Mouse (Mus musculus): Measurements from ENCODE around the gene Gdf5.
"Not testable (repeated sequence)": the region's sequence is repeated elsewhere in the genome, so short reads cannot be mapped to it uniquely, and the experiment has no call there.

Gene Gdf5

DNA sequence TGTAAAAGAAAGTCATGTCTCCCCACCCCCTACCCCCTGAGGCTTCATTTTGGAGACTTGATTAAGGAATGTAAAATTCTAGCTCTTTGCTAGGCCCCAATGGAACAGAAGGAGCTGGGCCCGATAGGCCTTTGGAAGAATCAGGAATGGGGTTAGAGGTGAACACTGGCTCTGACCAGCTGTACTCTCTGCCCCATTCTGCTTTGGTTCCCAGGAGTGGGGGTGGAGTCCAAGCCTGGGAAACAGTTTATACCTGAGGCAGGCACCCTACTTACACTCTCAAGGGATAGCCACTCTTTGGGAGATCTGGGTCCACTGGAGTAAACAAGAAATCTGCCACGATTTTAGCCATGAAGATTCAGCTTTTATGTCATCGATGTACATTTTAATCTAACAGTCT lies 4.5 kb downstream of the Gdf5 start, which contains the start of gene Gm15557:
Gene Gm15557 (plus strand): TSS at position 48 of the 400 bp plus-strand sequence.
- DNase-seq (ENCODE audit: low spot score) = no peak

- DNase-seq (ENCODE audit: low spot score) = no peak
Observed at GRCm38 (mm10) chr2:155939897-155940529, 5.2 kb downstream of the Gdf5 start.

- DNase-seq (ENCODE audit: low spot score) = peak; percentile 87
Observed at GRCm38 (mm10) chr2:155929531-155930442, 15.4 kb downstream of the Gdf5 start, which contains the start of gene Uqcc1. TSS of gene Uqcc1 (minus strand) at chr2:155930310.

GRCm38 (mm10) chr2:155928711-155929345 lies 16.3 kb downstream of the Gdf5 start:
- no peak for DNase-seq (ENCODE audit: low spot score)

DNA sequence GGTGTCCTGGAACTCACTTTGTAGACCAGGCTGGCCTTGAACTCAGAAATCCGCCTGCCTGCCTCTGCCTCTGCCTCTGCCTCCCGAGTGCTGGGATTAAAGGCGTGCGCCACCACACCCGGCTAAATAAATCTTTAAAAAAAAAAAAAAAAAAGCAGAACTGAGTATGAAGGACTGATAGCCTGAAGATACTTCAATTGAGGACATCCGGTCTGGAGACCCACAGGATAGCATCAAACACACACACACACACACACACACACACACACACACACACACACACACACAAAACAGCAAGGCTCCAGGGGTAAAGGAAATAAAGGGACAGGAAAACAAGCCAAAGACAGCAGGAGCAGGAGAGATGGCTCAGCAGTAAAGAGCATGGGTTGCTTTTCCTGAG lies 20.0 kb downstream of the Gdf5 start:
- DNase-seq (ENCODE audit: low spot score) = not testable (repeated sequence)

DNA sequence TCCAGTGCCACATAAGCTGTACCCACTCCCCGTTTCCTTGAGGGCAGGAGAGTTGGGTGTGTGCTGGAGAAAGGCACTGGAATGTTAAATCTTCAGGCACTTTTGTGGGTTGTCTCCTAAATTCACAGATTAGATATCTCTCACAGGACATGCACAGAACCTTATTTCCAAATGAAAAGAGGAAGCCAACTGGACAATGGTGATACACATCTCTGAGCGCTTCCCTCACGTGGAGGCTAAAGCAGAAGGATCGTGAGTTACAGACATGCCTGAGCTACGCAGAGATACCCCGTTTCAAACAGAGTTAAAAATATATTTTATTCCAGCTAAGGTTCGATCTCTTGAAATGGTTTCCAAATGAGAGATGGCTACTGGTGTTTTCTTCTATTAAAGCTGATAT lies 22.0 kb downstream of the Gdf5 start:
- DNase-seq (ENCODE audit: low spot score) = no peak

- DNase-seq (ENCODE audit: low spot score) = no peak
Observed at GRCm38 (mm10) chr2:155914684-155915083, 30.5 kb downstream of the Gdf5 start.

- DNase-seq (ENCODE audit: low spot score) = no peak
Observed at GRCm38 (mm10) chr2:155903632-155904008, 41.5 kb downstream of the Gdf5 start.

- no peak for DNase-seq (ENCODE audit: low spot score)
Observed at GRCm38 (mm10) chr2:155902989-155903631, 42.1 kb downstream of the Gdf5 start.

DNA sequence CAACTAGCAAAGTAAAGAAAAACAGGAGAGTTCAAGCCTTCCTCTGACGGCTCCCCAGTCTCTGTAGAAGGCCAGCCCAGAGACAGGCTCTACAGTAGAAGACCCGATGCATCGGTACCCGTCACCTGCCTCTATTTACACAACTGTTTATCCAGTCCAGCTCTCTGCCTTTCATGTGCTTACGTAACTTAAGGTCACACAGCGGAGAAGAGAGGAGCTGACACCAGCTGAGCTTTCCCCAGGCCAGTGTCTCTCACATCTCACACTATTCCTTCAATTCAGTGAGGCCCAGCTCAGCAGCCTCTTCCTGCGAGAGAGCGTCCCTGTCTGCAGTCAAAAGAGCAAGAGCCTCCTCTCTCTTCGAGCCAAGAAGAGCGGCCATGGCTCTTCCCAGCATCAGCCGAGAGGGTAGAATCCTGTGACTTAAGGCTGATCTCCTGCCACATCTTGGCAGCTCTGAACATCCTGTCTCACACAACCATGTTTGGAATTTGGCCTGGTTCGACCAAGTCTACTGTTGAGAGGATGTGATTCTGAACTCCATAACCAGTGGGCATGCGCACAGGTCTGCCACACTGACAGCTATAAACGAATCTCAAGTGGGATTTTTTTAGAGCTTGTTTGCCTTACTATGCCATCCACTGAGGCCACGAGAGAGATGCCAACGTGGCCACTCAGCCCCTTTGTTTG lies 50.0 kb downstream of the Gdf5 start:
- no peak for DNase-seq (ENCODE audit: low spot score)

DNA sequence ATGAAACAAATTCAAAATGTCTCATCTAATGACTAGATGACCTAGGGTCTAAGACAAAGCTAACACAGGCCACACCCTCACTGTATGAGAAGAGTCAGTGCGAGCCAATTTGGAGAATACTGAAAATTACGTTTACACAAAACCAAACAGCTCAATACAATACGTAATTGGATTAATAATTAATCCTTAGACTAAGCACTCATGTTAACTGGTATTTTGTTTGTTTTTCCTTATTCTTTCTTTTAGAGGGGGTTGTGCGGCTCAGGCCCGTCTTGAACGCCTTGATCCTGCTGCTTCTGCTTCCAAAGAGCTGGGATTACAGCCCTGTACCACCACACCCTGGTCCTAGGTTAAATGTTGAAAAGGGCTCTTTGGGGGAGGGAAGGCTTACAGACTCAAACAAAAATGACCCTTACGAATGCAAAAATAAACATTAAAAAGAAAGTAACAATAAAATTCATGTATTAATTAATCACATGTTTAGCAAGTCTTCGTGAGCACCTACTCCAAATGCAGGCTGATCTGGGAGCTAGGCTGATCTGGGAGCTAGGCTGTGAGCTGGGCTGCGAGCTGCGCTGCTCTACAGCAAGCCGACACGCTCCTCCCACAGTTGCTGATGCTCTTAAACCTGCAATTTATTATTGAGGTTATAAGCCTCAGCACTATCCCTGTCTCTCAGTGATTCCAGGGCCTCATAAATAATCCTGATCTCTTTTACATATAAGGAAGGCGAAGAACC lies 50.7 kb downstream of the Gdf5 start:
- DNase-seq (ENCODE audit: low spot score) = no peak
